Mouse (Mus musculus): ENCODE measurements around the gene Nckap5. TPM values are rescaled to one million over a fixed set of nuclear protein-coding genes. Genes with fewer than 3 reads are reported as not detected.

Gene Nckap5
- polyA plus RNA-seq, 1 experiment, result 0.09 TPM

- H3K4me3 ChIP-seq (ENCODE audit: low read depth, low read length), result no peak overlapping the region
- no peaks in the 10 kb centered on the region for H3K27me3 ChIP-seq (ENCODE audit: control insufficient read depth, insufficient read depth, low read length, poor library complexity, severe bottlenecking)
- no peaks in the 10 kb centered on the region for H3K9me3 ChIP-seq (replicated peaks; ENCODE audit: control insufficient read depth, insufficient read depth, low read length, poor library complexity, severe bottlenecking)
- H3K27ac ChIP-seq (ENCODE audit: insufficient read depth, low read length), result no peak overlapping the region
- no peak overlapping the region for H3K9ac ChIP-seq (ENCODE audit: low read depth, poor library complexity, severe bottlenecking)
- H3K36me3 ChIP-seq (ENCODE audit: control insufficient read depth, insufficient read depth, low read length, poor library complexity, severe bottlenecking), result no peaks in the 10 kb centered on the region
- TF ChIP-seq POLR2A (IDR thresholded peaks at IDR 0.05; ENCODE audit: insufficient read depth, low read length) (no peak), CTCF (IDR thresholded peaks at IDR 0.05; ENCODE audit: low read depth, low read length) (no peak), EP300 (IDR thresholded peaks at IDR 0.05; ENCODE audit: insufficient read depth, low read depth, low read length) (no peak)
- H3K4me1 ChIP-seq (ENCODE audit: control insufficient read depth, insufficient read depth, low read length), result no peaks in the 10 kb centered on the region
Measured at GRCm38 (mm10) chr1:126155816-126156215, 674.8 kb downstream of the Nckap5 start.

- Histone ChIP-seq H3K36me3 (ENCODE audit: control insufficient read depth, insufficient read depth, low read length, poor library complexity, severe bottlenecking) (no peaks in the 10 kb centered on the region), H3K4me3 (ENCODE audit: low read depth, low read length) (no peak overlapping the region), H3K9ac (ENCODE audit: low read depth, poor library complexity, severe bottlenecking) (no peak overlapping the region), H3K27me3 (ENCODE audit: control insufficient read depth, insufficient read depth, low read length, poor library complexity, severe bottlenecking) (no peaks in the 10 kb centered on the region), H3K9me3 (replicated peaks; ENCODE audit: control insufficient read depth, insufficient read depth, low read length, poor library complexity, severe bottlenecking) (no peaks in the 10 kb centered on the region), H3K4me1 (ENCODE audit: control insufficient read depth, insufficient read depth, low read length) (no peaks in the 10 kb centered on the region), H3K27ac (ENCODE audit: insufficient read depth, low read length) (no peak overlapping the region)
- TF ChIP-seq POLR2A (IDR thresholded peaks at IDR 0.05; ENCODE audit: insufficient read depth, low read length), result no peak
- no peak for TF ChIP-seq CTCF (IDR thresholded peaks at IDR 0.05; ENCODE audit: low read depth, low read length)
- no peak for TF ChIP-seq EP300 (IDR thresholded peaks at IDR 0.05; ENCODE audit: insufficient read depth, low read depth, low read length)
Measured at GRCm38 (mm10) chr1:126153516-126154234, 676.9 kb downstream of the Nckap5 start.

GRCm38 (mm10) chr1:126152217-126152616 is 678.4 kb downstream of the Nckap5 start:
- TF ChIP-seq CTCF (IDR thresholded peaks at IDR 0.05; ENCODE audit: low read depth, low read length), result no peak
- no peak for TF ChIP-seq EP300 (IDR thresholded peaks at IDR 0.05; ENCODE audit: insufficient read depth, low read depth, low read length)
- TF ChIP-seq POLR2A (IDR thresholded peaks at IDR 0.05; ENCODE audit: insufficient read depth, low read length), result no peak
- Histone ChIP-seq H3K27me3 (ENCODE audit: control insufficient read depth, insufficient read depth, low read length, poor library complexity, severe bottlenecking) (no peaks in the 10 kb centered on the region), H3K9me3 (replicated peaks; ENCODE audit: control insufficient read depth, insufficient read depth, low read length, poor library complexity, severe bottlenecking) (no peaks in the 10 kb centered on the region), H3K27ac (ENCODE audit: insufficient read depth, low read length) (no peak overlapping the region), H3K9ac (ENCODE audit: low read depth, poor library complexity, severe bottlenecking) (no peak overlapping the region), H3K36me3 (ENCODE audit: control insufficient read depth, insufficient read depth, low read length, poor library complexity, severe bottlenecking) (no peaks in the 10 kb centered on the region), H3K4me1 (ENCODE audit: control insufficient read depth, insufficient read depth, low read length) (no peaks in the 10 kb centered on the region), H3K4me3 (ENCODE audit: low read depth, low read length) (no peak overlapping the region)

GRCm38 (mm10) chr1:126149966-126150365 is 680.6 kb downstream of the Nckap5 start:
- no peaks in the 10 kb centered on the region for H3K4me1 ChIP-seq (ENCODE audit: control insufficient read depth, insufficient read depth, low read length)
- no peaks in the 10 kb centered on the region for H3K27me3 ChIP-seq (ENCODE audit: control insufficient read depth, insufficient read depth, low read length, poor library complexity, severe bottlenecking)
- H3K36me3 ChIP-seq (ENCODE audit: control insufficient read depth, insufficient read depth, low read length, poor library complexity, severe bottlenecking), result no peaks in the 10 kb centered on the region

GRCm38 (mm10) chr1:126135717-126136116 is 694.9 kb downstream of the Nckap5 start:
- Histone ChIP-seq H3K9me3 (replicated peaks; ENCODE audit: control insufficient read depth, insufficient read depth, low read length, poor library complexity, severe bottlenecking) (peaks cover 3% of the 10 kb centered on the region; the same call in 1 of the 2 replicates), H3K4me1 (ENCODE audit: control insufficient read depth, insufficient read depth, low read length) (no peaks in the 10 kb centered on the region), H3K36me3 (ENCODE audit: control insufficient read depth, insufficient read depth, low read length, poor library complexity, severe bottlenecking) (no peaks in the 10 kb centered on the region), H3K9ac (ENCODE audit: low read depth, poor library complexity, severe bottlenecking) (no peak overlapping the region), H3K27me3 (ENCODE audit: control insufficient read depth, insufficient read depth, low read length, poor library complexity, severe bottlenecking) (no peaks in the 10 kb centered on the region), H3K27ac (ENCODE audit: insufficient read depth, low read length) (no peak overlapping the region), H3K4me3 (ENCODE audit: low read depth, low read length) (no peak overlapping the region)
- TF ChIP-seq CTCF (IDR thresholded peaks at IDR 0.05; ENCODE audit: low read depth, low read length), result no peak
- no peak for TF ChIP-seq EP300 (IDR thresholded peaks at IDR 0.05; ENCODE audit: insufficient read depth, low read depth, low read length)
- TF ChIP-seq POLR2A (IDR thresholded peaks at IDR 0.05; ENCODE audit: insufficient read depth, low read length), result no peak

More at GRCm38 (mm10) chr1:126149966-126150365, 680.6 kb downstream of the Nckap5 start:
- H3K9ac ChIP-seq (ENCODE audit: low read depth, poor library complexity, severe bottlenecking), result no peak overlapping the region
- no peak overlapping the region for H3K4me3 ChIP-seq (ENCODE audit: low read depth, low read length)
- H3K9me3 ChIP-seq (replicated peaks; ENCODE audit: control insufficient read depth, insufficient read depth, low read length, poor library complexity, severe bottlenecking), result no peaks in the 10 kb centered on the region
- H3K27ac ChIP-seq (ENCODE audit: insufficient read depth, low read length), result 0 out of 2 replicates have a peak overlapping the region, but pooled peaks have one; percentile 41
- no peak for TF ChIP-seq CTCF (IDR thresholded peaks at IDR 0.05; ENCODE audit: low read depth, low read length)
- no peak for TF ChIP-seq EP300 (IDR thresholded peaks at IDR 0.05; ENCODE audit: insufficient read depth, low read depth, low read length)
- TF ChIP-seq POLR2A (IDR thresholded peaks at IDR 0.05; ENCODE audit: insufficient read depth, low read length), result no peak

GRCm38 (mm10) chr1:126132316-126132715 is 698.3 kb downstream of the Nckap5 start:
- Histone ChIP-seq H3K9me3 (replicated peaks; ENCODE audit: control insufficient read depth, insufficient read depth, low read length, poor library complexity, severe bottlenecking) (peaks cover 3% of the 10 kb centered on the region; the same call in 1 of the 2 replicates), H3K9ac (ENCODE audit: low read depth, poor library complexity, severe bottlenecking) (no peak overlapping the region), H3K4me3 (ENCODE audit: low read depth, low read length) (no peak overlapping the region), H3K36me3 (ENCODE audit: control insufficient read depth, insufficient read depth, low read length, poor library complexity, severe bottlenecking) (no peaks in the 10 kb centered on the region), H3K4me1 (ENCODE audit: control insufficient read depth, insufficient read depth, low read length) (no peaks in the 10 kb centered on the region), H3K27ac (ENCODE audit: insufficient read depth, low read length) (no peak overlapping the region), H3K27me3 (ENCODE audit: control insufficient read depth, insufficient read depth, low read length, poor library complexity, severe bottlenecking) (no peaks in the 10 kb centered on the region)
- no peak for TF ChIP-seq EP300 (IDR thresholded peaks at IDR 0.05; ENCODE audit: insufficient read depth, low read depth, low read length)
- TF ChIP-seq CTCF (IDR thresholded peaks at IDR 0.05; ENCODE audit: low read depth, low read length), result no peak
- TF ChIP-seq POLR2A (IDR thresholded peaks at IDR 0.05; ENCODE audit: insufficient read depth, low read length), result no peak

Measured in ES-Bruce4 (cell line).